Mouse (Mus musculus): ENCODE measurements around the gene Fbxl13.

DNA sequence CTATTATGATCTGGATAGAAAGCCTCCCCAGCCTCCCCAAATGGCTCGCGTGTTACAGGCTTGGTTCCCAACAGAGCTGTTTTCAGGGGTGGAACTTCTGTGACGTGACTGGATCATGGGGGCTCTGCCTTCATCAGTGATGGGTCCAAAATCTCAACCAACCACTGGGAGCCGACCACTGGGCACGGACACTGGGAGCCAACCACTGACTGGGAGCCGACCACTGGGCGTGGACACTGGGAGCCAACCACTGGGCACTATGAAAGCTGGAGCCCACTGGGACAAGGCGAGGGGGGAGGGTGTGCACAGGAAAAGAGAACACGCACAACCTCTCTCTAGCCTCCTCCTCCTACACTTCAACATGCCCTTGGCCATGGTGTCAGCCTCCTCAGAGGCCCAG lies 38.4 kb upstream of the Fbxl13 start:
- no peak for TF ChIP-seq POLR2A (IDR thresholded peaks at IDR 0.05; ENCODE audit: low read depth, low read length)
- no peak for TF ChIP-seq SMC3 (IDR thresholded peaks at IDR 0.05; ENCODE audit: low read depth, low read length)
- TF ChIP-seq JUN (IDR thresholded peaks at IDR 0.05; ENCODE audit: insufficient read depth, low read depth, low read length): no peak
- no peak for TF ChIP-seq USF1 (IDR thresholded peaks at IDR 0.05; ENCODE audit: low read depth, low read length)
- no peak for TF ChIP-seq UBTF (IDR thresholded peaks at IDR 0.05; ENCODE audit: low read depth, low read length)
- TF ChIP-seq CHD1 (IDR thresholded peaks at IDR 0.05; ENCODE audit: low read depth, low read length): no peak
- no peak for TF ChIP-seq MAX (IDR thresholded peaks at IDR 0.05; ENCODE audit: low read length)
- no peak for TF ChIP-seq CHD2 (IDR thresholded peaks at IDR 0.05; ENCODE audit: low read length)
- no peak for TF ChIP-seq CTCF (conservative IDR thresholded peaks at IDR 0.05 in 1 of 2, IDR thresholded peaks at IDR 0.05 in 1 of 2; ENCODE audit: low read depth in 2 of 2, low read length in 2 of 2)
- no peak for TF ChIP-seq RAD21 (IDR thresholded peaks at IDR 0.05; ENCODE audit: low read depth, low read length)

Data from CH12.LX (cell line).